Mouse (Mus musculus): ENCODE data around the gene Ubr1.

GRCm38 (mm10) chr2:120952176-120952938, 18.2 kb downstream of the Ubr1 start:
- TF ChIP-seq POLR2A (IDR thresholded peaks at IDR 0.05; ENCODE audit: low read depth, low read length), result no peak
- no peak for TF ChIP-seq USF2 (conservative IDR thresholded peaks at IDR 0.05; ENCODE audit: low read depth, low read length)
- TF ChIP-seq CTCF (conservative IDR thresholded peaks at IDR 0.05 in 1 of 2, IDR thresholded peaks at IDR 0.05 in 1 of 2; ENCODE audit: low read depth in 2 of 2, low read length in 2 of 2), result no peak
- no peak for TF ChIP-seq ELF1 (IDR thresholded peaks at IDR 0.05; ENCODE audit: low read depth, low read length)
- no peak for TF ChIP-seq MAX (IDR thresholded peaks at IDR 0.05; ENCODE audit: low read length)
- no peak for TF ChIP-seq ZC3H11A (IDR thresholded peaks at IDR 0.05; ENCODE audit: low read depth, low read length)
- TF ChIP-seq SIN3A (IDR thresholded peaks at IDR 0.05; ENCODE audit: low read length), result no peak
- TF ChIP-seq IRF4 (IDR thresholded peaks at IDR 0.05; ENCODE audit: low read depth, low read length), result no peak
- TF ChIP-seq MXI1 (IDR thresholded peaks at IDR 0.05; ENCODE audit: low read depth, low read length), result no peak
- no peak for TF ChIP-seq EP300 (IDR thresholded peaks at IDR 0.05; ENCODE audit: low read length)
- TF ChIP-seq CHD1 (IDR thresholded peaks at IDR 0.05; ENCODE audit: low read depth, low read length), result no peak
- no peak for TF ChIP-seq ZMIZ1 (IDR thresholded peaks at IDR 0.05; ENCODE audit: low read depth, low read length)

Measured in CH12.LX (cell line).